Mouse (Mus musculus): ENCODE measurements around the gene Clmp. TPM values are rescaled to one million over a fixed set of nuclear protein-coding genes. Genes with fewer than 3 reads are reported as not detected.
A peak's percentile ranks its signal among the peaks of the same experiment; 100 is the strongest.

Clmp gene
- polyA plus RNA-seq, 1 experiment from 2014 or later: 0.75 TPM

- Histone ChIP-seq H3K9ac (no peak overlapping the region), H3K36me3 (replicated peaks) (peaks cover 51% of the 10 kb centered on the region)
Observed at GRCm38 (mm10) chr9:40806440-40807288, 120.9 kb downstream of the Clmp start.

DNA sequence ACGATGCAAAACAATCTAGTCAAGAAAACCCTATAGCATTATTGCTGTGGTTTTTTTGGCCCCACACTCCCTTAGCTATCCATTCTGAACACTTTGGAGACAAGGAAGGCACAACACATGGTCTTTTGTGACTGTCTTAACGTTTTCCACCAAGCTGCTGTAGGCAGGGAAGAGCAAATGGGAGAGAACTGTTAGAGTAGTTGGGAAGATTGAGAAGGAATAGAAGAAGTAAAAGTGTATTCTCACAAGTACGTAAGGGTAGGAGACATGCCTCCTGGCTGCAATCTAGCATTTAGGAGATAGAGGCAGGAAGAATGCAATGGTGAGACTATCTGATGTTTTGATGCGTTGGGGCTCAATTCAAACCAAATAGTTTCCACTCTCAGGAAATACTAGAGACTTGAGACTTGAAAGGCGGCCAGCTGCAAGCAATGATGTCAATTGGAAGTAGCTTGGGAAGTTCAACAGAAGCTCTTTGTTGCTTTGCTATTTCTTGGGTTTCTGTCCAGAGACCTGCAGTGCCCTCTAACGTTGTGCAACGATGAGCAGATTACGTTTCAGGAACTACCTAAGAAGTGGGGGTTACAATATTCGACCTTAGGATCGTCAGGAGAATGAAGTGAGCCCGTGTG is 121.6 kb downstream of the Clmp start:
- 7% methylated on average over 11 of the region's 11 CpGs for WGBS (ENCODE audit: insufficient replicate concordance)
- Histone ChIP-seq H3K36me3 (replicated peaks) (peaks cover 45% of the 10 kb centered on the region), H3K4me3 (replicated peaks) (no peak overlapping the region), H3K9ac (no peak overlapping the region), H3K4me2 (no peak overlapping the region), H3K4me1 (replicated peaks) (peaks cover 27% of the 10 kb centered on the region), H3K27ac (replicated peaks) (peak overlapping the region; percentile 26), H3K27me3 (no peaks in the 10 kb centered on the region), H3K9me3 (replicated peaks) (no peaks in the 10 kb centered on the region)
- peak; percentile 4; the same call in 1 of the 2 replicates for ATAC-seq (ENCODE audit: insufficient read depth)

More at GRCm38 (mm10) chr9:40806440-40807288, 120.9 kb downstream of the Clmp start:
- H3K27me3 ChIP-seq: no peaks in the 10 kb centered on the region
- peak overlapping the region; percentile 26 for H3K27ac ChIP-seq (replicated peaks)
- H3K4me3 ChIP-seq (replicated peaks): no peak overlapping the region
- peaks cover 27% of the 10 kb centered on the region for H3K4me1 ChIP-seq (replicated peaks)
- ATAC-seq (ENCODE audit: insufficient read depth): peak; percentile 25
- no peaks in the 10 kb centered on the region for H3K9me3 ChIP-seq (replicated peaks)
- 14% methylated on average over 5 of the region's 5 CpGs for WGBS (ENCODE audit: insufficient replicate concordance)
- no peak overlapping the region for H3K4me2 ChIP-seq

GRCm38 (mm10) chr9:40808061-40808906 is 122.5 kb downstream of the Clmp start:
- Histone ChIP-seq H3K4me3 (replicated peaks) (no peak overlapping the region), H3K36me3 (replicated peaks) (peaks cover 40% of the 10 kb centered on the region), H3K4me1 (replicated peaks) (peaks cover 23% of the 10 kb centered on the region), H3K27me3 (no peaks in the 10 kb centered on the region), H3K9ac (no peak overlapping the region), H3K27ac (replicated peaks) (peak overlapping the region; percentile 26; the same call in 1 of the 2 replicates), H3K9me3 (replicated peaks) (no peaks in the 10 kb centered on the region), H3K4me2 (no peak overlapping the region)
- ATAC-seq (ENCODE audit: insufficient read depth): no peak
- WGBS (ENCODE audit: insufficient replicate concordance): 44% methylated on average over 16 of the region's 16 CpGs

GRCm38 (mm10) chr9:40808907-40809280 is 123.1 kb downstream of the Clmp start:
- H3K9ac ChIP-seq: no peak overlapping the region
- no peak overlapping the region for H3K4me3 ChIP-seq (replicated peaks)
- H3K27ac ChIP-seq (replicated peaks): no peak overlapping the region
- 65% methylated on average over 8 of the region's 8 CpGs for WGBS (ENCODE audit: insufficient replicate concordance)
- H3K4me2 ChIP-seq: no peak overlapping the region
- H3K4me1 ChIP-seq (replicated peaks): peaks cover 17% of the 10 kb centered on the region
- H3K36me3 ChIP-seq (replicated peaks): peaks cover 34% of the 10 kb centered on the region
- ATAC-seq (ENCODE audit: insufficient read depth): no peak
- no peaks in the 10 kb centered on the region for H3K9me3 ChIP-seq (replicated peaks)
- H3K27me3 ChIP-seq: no peaks in the 10 kb centered on the region

DNA sequence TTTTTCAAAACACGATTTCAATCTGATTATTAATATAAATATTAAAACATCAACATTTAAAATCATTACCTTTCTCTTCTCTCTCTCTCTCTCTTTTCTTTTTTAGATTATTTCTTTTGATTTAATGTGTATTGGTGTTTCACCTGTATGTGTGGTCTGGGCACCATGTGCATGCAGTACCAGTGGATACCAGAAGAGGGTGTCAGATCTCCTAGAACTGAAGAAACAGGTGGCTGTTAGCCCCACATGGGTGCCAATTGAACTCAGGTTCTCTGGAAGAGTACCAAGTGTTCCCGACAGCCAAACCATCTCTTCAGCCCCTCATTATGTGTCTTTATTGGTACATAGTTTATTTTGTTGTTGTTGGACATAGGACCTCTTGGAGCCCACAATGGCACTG is 126.1 kb downstream of the Clmp start:
- Histone ChIP-seq H3K27me3 (no peaks in the 10 kb centered on the region), H3K9me3 (replicated peaks) (no peaks in the 10 kb centered on the region), H3K4me1 (replicated peaks) (peaks cover 2% of the 10 kb centered on the region), H3K4me2 (no peak overlapping the region), H3K27ac (replicated peaks) (no peak overlapping the region), H3K4me3 (replicated peaks) (no peak overlapping the region), H3K36me3 (replicated peaks) (peaks cover 4% of the 10 kb centered on the region), H3K9ac (no peak overlapping the region)
- 42% methylated on average over 2 of the region's 2 CpGs for WGBS (ENCODE audit: insufficient replicate concordance)
- ATAC-seq (ENCODE audit: insufficient read depth): no peak

DNA sequence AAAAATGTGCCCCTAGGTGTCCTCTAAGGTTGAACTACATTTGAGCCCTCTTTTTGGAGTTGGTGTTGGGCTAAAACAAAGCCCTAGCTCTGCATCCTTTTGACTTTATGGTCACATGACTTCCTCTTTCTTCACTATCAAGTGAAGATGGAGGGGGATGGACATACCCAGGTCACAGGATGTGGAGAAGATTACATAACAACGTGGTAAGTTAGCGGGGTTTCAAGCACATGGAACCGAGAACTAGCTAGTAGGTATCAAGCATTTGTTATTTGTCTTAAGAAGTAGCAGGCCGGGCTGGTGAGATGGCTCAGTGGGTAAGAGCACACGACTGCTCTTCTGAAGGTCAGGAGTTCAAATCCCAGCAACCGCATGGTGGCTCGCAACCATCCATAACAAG is 128.3 kb downstream of the Clmp start:
- Histone ChIP-seq H3K4me1 (replicated peaks) (no peaks in the 10 kb centered on the region; the same call in 1 of the 2 replicates), H3K9ac (no peak overlapping the region), H3K4me3 (replicated peaks) (no peak overlapping the region), H3K9me3 (replicated peaks) (no peaks in the 10 kb centered on the region), H3K27ac (replicated peaks) (no peak overlapping the region), H3K27me3 (no peaks in the 10 kb centered on the region), H3K4me2 (no peak overlapping the region), H3K36me3 (replicated peaks) (no peaks in the 10 kb centered on the region)
- ATAC-seq (ENCODE audit: insufficient read depth): no peak
- WGBS (ENCODE audit: insufficient replicate concordance): 44% methylated on average over 7 of the region's 7 CpGs

DNA sequence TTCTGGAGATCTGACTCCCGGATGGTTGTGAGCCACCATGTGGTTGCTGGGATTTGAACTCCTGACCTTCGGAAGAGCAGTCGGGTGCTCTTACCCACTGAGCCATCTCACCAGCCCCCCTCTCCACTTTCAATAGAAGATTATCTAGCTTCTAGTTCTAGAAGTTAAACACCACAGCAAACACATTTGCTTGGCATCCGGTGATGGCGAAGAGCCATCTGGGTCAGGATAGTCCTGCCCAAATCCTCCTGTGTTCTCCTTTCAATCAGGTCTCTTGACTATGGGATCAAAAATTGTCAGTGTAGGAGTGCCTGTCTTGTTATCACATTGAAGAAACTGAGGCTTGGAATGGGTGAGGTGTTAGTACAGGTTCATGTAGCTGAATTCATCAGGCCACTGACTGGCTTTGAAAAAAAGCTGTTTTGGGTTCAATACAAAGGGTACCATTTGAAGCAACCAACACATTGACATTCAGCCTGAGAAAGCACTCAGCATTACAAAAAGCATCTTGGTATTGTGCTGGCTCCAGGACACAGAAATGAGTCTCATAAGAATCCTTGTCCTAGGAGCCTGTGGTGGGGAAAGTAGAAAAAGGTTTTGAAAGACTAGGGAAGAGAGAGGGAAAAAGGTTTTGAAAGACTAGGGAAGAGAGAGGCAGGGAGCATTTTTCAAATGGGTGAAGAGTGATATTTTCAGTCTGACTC is 131.7 kb downstream of the Clmp start:
- H3K4me1 ChIP-seq (replicated peaks): peaks cover 6% of the 10 kb centered on the region; the same call in 1 of the 2 replicates
- ATAC-seq (ENCODE audit: insufficient read depth): no peak
- H3K4me3 ChIP-seq (replicated peaks): no peak overlapping the region
- no peak overlapping the region for H3K4me2 ChIP-seq
- H3K9me3 ChIP-seq (replicated peaks): no peaks in the 10 kb centered on the region
- no peak overlapping the region for H3K27ac ChIP-seq (replicated peaks)
- no peaks in the 10 kb centered on the region for H3K36me3 ChIP-seq (replicated peaks)
- WGBS (ENCODE audit: insufficient replicate concordance): 82% methylated on average over 5 of the region's 5 CpGs
- H3K9ac ChIP-seq: no peak overlapping the region
- H3K27me3 ChIP-seq: peaks cover 6% of the 10 kb centered on the region; the same call in 1 of the 2 replicates

GRCm38 (mm10) chr9:40825601-40826000 is 139.8 kb downstream of the Clmp start:
- 45% methylated on average over 6 of the region's 6 CpGs for WGBS (ENCODE audit: insufficient replicate concordance)
- ATAC-seq (ENCODE audit: insufficient read depth): no peak
- no peak overlapping the region for H3K9ac ChIP-seq
- no peak overlapping the region for H3K27ac ChIP-seq (replicated peaks)
- H3K4me1 ChIP-seq (replicated peaks): 0 out of 2 replicates have a peak, but pooled peaks cover 6% of the 10 kb centered on the region
- H3K4me3 ChIP-seq (replicated peaks): no peak overlapping the region
- H3K4me2 ChIP-seq: no peak overlapping the region
- H3K27me3 ChIP-seq: peaks cover 6% of the 10 kb centered on the region; the same call in 1 of the 2 replicates
- no peaks in the 10 kb centered on the region for H3K9me3 ChIP-seq (replicated peaks)
- H3K36me3 ChIP-seq (replicated peaks): no peaks in the 10 kb centered on the region

GRCm38 (mm10) chr9:40827366-40827765 is 141.6 kb downstream of the Clmp start:
- no peaks in the 10 kb centered on the region for H3K36me3 ChIP-seq (replicated peaks)
- H3K9me3 ChIP-seq (replicated peaks): no peaks in the 10 kb centered on the region
- no peaks in the 10 kb centered on the region for H3K4me1 ChIP-seq (replicated peaks)
- no peak overlapping the region for H3K27ac ChIP-seq (replicated peaks)
- H3K4me3 ChIP-seq (replicated peaks): no peak overlapping the region
- 64% methylated on average over 4 of the region's 4 CpGs for WGBS (ENCODE audit: insufficient replicate concordance)
- no peak overlapping the region for H3K9ac ChIP-seq
- H3K27me3 ChIP-seq: no peaks in the 10 kb centered on the region
- no peak for ATAC-seq (ENCODE audit: insufficient read depth)
- no peak overlapping the region for H3K4me2 ChIP-seq

DNA sequence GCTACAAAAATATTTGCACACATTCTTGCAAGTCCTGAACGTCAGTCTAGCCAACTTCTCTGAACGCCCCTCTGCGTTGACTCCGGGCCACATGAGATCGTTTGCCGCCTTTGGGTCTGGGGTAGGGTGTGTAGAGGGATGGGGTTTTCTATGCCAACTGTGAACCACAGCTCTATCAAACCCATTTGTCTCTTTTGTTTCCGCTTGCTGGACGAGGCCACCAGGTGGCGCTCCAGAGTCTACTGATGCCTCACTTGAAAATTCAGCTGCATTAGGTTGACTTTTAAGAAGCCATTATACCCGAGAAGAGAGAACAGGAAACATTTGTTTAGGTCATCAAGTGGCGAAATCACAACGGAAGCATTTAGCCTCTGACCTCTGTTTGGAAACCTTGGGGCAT is 148.8 kb downstream of the Clmp start:
- H3K9me3 ChIP-seq (replicated peaks): no peaks in the 10 kb centered on the region
- no peaks in the 10 kb centered on the region for H3K4me1 ChIP-seq (replicated peaks)
- ATAC-seq (ENCODE audit: insufficient read depth): no peak
- no peak overlapping the region for H3K27ac ChIP-seq (replicated peaks)
- no peak overlapping the region for H3K4me2 ChIP-seq
- H3K36me3 ChIP-seq (replicated peaks): no peaks in the 10 kb centered on the region
- no peak overlapping the region for H3K4me3 ChIP-seq (replicated peaks)
- no peaks in the 10 kb centered on the region for H3K27me3 ChIP-seq
- 5% methylated on average over 12 of the region's 12 CpGs for WGBS (ENCODE audit: insufficient replicate concordance)
- H3K9ac ChIP-seq: no peak overlapping the region
